Mouse (Mus musculus): Measurements from ENCODE around the gene Tctn3. TPM values are rescaled to one million over a fixed set of nuclear protein-coding genes. Genes with fewer than 3 reads are reported as not detected.
"Not testable (repeated sequence)": the region's sequence is repeated elsewhere in the genome, so short reads cannot be mapped to it uniquely, and the experiment has no call there.

The Tctn3 gene
- total RNA-seq, 2 experiments from 2014 or later = 18.4 to 21.9 TPM

- no peak for DNase-seq (ENCODE audit: low spot score in 2 of 2)
Observed at GRCm38 (mm10) chr19:40563880-40564645, 48.0 kb downstream of the Tctn3 start.

- not testable (repeated sequence) for DNase-seq (ENCODE audit: low spot score in 2 of 2)
Observed at GRCm38 (mm10) chr19:40561521-40561920, 50.5 kb downstream of the Tctn3 start.

GRCm38 (mm10) chr19:40556029-40556428 is 56.0 kb downstream of the Tctn3 start:
- DNase-seq (ENCODE audit: low spot score in 2 of 2) = no peak

GRCm38 (mm10) chr19:40555136-40555535 is 56.9 kb downstream of the Tctn3 start:
- DNase-seq (ENCODE audit: low spot score in 2 of 2) = no peak

- no peak for DNase-seq (ENCODE audit: low spot score in 2 of 2)
Observed at GRCm38 (mm10) chr19:40554343-40554742, 57.7 kb downstream of the Tctn3 start.

GRCm38 (mm10) chr19:40553849-40554248 is 58.2 kb downstream of the Tctn3 start:
- no peak for DNase-seq (ENCODE audit: low spot score in 2 of 2)

GRCm38 (mm10) chr19:40553014-40553789 is 58.8 kb downstream of the Tctn3 start:
- DNase-seq (ENCODE audit: low spot score in 2 of 2) = no peak

GRCm38 (mm10) chr19:40549516-40550135 is 62.4 kb downstream of the Tctn3 start:
- DNase-seq (ENCODE audit: low spot score in 2 of 2) = no peak

GRCm38 (mm10) chr19:40548796-40549515 is 63.1 kb downstream of the Tctn3 start:
- DNase-seq (ENCODE audit: low spot score in 2 of 2) = no peak

GRCm38 (mm10) chr19:40548386-40548785 is 63.6 kb downstream of the Tctn3 start:
- DNase-seq (ENCODE audit: low spot score in 2 of 2) = no peak

Other genes starting within 250 kb of the Tctn3 start
- gene Sorbs1, start 98.5 kb downstream of the Tctn3 start, total RNA-seq (2021) = 100 to 1,000 TPM; 182 to 186 TPM
- 10 to 100 TPM; 22.6 to 29.3 TPM for gene Aldh18a1, start 23.8 kb downstream of the Tctn3 start, total RNA-seq (2021)
- 10 to 100 TPM; 18.7 to 19.9 TPM for gene Entpd1, start 133 bp upstream of the Tctn3 start, total RNA-seq (2021)
- gene Cc2d2b, start 136.5 kb upstream of the Tctn3 start, total RNA-seq (2021) = 1 to 10 TPM in 1 of 2 experiments, under 1 TPM in 1; 0.52 to 1.1 TPM
- gene Ccnj, start 219.0 kb upstream of the Tctn3 start, total RNA-seq (2021) = 1 to 10 TPM; 8.2 to 8.4 TPM

All from layer of hippocampus, postnatal 14 days (tissue).